Mouse (Mus musculus): Measurements from ENCODE around the gene Armc2.
"Not testable (repeated sequence)": the region's sequence is repeated elsewhere in the genome, so short reads cannot be mapped to it uniquely, and the experiment has no call there.

Armc2 gene

DNA sequence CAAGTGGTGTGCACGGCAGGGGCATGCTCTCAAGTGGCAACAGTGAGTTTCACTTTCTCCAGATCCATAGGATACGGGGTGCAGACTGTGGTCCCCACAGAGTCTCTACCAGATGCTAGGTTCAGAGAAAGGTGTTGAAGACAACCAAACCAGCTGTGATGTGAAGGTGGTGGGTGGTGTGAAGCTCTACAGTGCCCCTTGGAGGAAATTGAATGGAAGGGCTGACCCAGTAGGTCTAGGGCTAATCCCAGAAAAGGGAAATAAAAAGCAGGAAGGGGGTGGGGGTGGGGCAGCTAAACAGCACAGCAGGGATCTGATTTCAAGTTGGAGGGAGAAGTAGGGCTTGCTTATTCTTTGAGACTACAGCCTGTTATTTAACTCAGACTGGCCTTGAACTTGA lies 58.4 kb downstream of the Armc2 start:
- DNase-seq = no peak

DNA sequence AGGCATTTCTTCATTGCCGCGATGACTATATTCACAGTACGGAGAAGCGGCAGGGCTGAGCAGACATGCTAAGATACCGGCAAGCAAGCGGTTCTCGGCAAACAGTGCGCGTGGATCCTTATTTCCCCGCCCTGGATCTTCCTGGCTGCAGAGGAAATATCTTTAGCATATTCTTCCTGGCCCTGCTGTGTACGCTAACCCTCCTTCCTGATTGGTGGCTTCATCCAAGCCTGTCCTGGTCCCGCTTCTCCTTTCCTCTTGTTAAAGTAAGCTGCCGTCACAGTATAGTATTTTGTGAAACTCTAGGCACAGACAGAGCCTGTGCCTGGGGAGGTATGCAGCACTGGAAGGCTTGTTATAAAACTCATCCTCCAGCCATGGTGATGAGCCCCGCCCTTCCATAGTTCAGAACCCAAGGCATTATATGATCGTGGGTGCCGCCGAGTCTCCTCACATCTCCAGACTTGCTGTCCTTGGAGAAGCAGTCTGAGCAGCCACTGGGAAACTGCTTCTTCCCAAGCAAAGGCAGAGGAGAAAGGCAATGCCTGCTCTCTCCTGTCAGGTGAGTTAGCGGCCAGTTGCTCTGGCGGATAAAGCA lies 59.5 kb downstream of the Armc2 start:
- no peak for DNase-seq

GRCm38 (mm10) chr10:41957421-41958225 lies 60.6 kb downstream of the Armc2 start:
- no peak for DNase-seq

DNA sequence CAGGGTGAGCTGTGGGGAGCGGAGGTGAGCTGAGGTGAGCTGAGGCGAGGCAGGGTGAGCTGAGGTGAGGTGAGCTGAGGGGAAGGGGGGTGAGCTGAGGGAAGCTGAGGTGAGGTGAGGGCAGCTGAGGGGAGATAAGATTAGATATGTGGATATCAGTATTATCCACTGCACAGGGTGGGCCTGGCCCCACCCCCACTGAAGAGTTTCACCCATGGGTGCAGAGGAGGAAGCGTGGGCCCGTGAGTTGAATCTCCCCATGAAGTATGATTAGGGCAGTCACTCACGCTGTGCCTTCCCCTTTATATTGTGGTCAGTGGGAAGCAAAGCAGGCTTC lies 64.7 kb downstream of the Armc2 start:
- DNase-seq = no peak

- no peak for DNase-seq
These were observed 65.3 kb downstream of the Armc2 start for GRCm38 (mm10) chr10:41952850-41953527.

- not testable (repeated sequence) for DNase-seq
These were observed 65.9 kb downstream of the Armc2 start for GRCm38 (mm10) chr10:41952354-41952753.

DNA sequence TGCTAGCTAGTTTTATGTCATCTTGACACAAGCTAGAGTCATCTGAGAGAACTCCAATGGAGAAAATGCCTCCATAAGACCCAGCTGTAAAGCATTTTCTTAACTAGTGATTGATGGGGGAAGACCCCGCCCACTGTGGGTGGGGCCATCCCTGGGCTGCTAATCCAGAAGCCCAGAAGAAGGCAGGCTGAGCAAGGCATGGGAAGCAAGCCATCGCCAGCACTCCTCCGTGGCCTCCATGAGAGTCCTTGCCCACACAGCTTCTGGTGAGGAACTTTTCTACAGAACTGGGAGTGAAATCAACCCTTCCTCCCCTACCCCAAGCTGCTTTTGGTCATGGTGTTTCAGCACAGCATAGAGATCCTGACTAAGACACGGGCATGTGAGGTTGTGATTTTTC lies 79.2 kb downstream of the Armc2 start:
- DNase-seq = no peak

- no peak for DNase-seq
These were observed 81.1 kb downstream of the Armc2 start for GRCm38 (mm10) chr10:41937176-41937575.

DNA sequence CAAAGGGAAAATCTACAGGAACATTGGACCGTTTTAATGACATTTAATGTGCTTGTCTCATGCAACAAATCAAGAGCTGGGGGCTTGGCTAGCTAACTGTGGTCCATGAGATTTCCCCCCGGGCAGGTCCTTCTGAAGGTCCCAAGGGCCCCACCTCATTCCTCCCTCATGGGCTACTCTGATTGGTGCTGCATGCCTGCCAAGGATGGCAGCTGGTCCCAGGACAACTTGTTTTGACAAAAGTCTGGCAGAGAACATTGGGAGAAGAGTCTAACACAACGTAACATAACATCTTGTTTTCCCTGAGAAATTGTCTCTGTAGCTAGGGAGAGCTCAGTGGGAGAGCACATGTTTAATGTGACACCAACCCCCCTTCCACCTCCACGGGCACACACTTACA lies 82.1 kb downstream of the Armc2 start:
- DNase-seq = peak; percentile 57

- DNase-seq = peak; percentile 79
These were observed 82.8 kb downstream of the Armc2 start for GRCm38 (mm10) chr10:41935476-41935829.

GRCm38 (mm10) chr10:41934633-41935475 lies 83.4 kb downstream of the Armc2 start:
- peak; percentile 96 for DNase-seq

- peak; percentile 84 for DNase-seq
These were observed 84.7 kb downstream of the Armc2 start for GRCm38 (mm10) chr10:41933536-41933935.

- peak; percentile 61 for DNase-seq
These were observed 85.3 kb downstream of the Armc2 start for GRCm38 (mm10) chr10:41932943-41933342.

GRCm38 (mm10) chr10:41931962-41932361 lies 86.3 kb downstream of the Armc2 start:
- DNase-seq = peak; percentile 91

DNA sequence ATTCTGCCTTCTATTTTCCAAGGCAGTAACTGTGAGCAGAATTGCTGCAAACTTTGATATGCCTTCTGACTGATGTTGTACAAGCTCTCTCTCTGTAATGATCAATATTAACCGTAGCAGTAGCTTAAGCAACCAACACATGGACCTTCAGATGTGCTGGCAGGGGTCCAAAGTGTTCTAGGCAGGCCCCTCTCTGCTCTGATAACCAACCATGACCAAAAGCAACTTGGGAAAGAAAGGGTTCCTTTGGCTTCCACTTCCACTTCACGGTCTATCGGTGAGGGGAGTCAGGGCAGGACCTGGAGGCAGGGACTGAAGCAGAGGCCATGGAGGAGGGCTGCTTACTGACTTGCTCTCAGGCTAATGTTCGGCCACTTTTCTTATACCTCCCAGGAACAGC lies 87.3 kb downstream of the Armc2 start:
- DNase-seq = peak; percentile 47

- DNase-seq = no peak
These were observed 91.5 kb downstream of the Armc2 start for GRCm38 (mm10) chr10:41926726-41927125.

DNA sequence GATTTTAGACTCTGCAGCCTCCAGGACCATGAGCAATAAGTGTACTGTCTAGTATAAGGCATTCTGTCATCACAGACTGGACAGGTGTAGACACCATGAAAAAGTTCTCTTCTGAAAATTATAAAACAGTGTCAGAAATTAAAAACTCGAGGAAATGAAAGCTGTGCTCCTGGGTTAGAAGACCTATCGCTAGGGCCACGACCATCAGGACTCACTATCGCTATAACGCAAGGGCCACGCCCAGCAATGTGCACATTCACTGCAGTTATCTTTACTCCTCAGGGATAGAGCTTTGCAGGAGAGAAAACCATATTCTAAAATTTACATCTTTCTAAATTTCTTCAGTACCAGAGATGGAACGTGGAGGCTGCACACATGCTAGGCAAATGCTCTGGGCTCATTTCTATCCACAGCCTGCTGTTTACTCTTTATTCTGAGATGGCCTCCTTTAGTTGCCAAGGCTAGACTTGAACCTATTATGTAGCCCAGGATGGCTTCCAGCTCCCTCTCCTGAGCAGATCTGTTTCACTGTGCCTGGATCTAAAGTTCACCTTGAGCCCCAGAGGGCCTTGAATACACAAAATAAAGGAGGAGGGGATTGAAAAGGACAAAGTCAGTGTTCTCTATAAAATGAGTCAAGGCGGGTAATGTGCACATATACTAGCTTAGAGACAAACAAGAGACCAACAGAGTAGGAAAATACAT lies 105.8 kb downstream of the Armc2 start:
- DNase-seq = no peak

- DNase-seq = no peak
These were observed 109.3 kb downstream of the Armc2 start for GRCm38 (mm10) chr10:41908899-41909298.

DNA sequence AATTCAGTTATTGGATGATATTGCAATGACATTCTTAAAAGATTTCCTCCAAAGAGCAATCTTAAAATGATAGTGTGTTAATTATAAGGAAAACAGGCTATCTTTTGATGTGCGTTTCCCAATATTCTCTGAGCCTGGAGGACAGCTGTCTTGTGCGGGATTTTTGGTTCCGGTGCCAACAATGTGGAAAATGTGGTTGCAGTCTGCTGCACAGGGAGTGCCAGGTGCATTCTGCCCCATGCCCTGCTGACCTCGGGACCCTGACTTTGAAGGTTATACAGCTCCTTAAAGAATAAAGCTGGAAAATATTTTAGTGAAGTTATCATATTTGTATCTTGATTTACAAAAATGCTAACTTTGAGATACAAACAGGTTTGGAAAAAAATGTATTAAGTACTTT lies 110.3 kb downstream of the Armc2 start:
- no peak for DNase-seq

DNA sequence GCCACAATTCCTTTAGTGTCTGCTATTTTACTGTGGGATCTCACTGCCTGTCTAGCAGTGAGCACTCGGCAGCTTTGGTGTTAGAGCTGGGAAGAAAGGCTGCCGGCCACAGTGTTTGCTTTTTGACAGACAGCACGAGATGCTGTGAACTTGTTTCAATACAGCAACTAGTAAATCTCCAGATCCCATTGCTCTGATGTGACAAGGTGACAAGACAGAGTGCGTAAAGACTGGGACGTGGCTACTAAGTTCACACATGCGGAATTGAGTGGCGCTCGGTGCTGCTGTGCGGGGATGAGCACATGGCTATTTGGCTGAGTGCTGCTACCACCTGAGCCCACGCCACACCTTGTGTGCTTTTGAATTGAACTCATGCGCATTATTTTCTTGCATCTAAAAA lies 110.8 kb downstream of the Armc2 start:
- no peak for DNase-seq

DNA sequence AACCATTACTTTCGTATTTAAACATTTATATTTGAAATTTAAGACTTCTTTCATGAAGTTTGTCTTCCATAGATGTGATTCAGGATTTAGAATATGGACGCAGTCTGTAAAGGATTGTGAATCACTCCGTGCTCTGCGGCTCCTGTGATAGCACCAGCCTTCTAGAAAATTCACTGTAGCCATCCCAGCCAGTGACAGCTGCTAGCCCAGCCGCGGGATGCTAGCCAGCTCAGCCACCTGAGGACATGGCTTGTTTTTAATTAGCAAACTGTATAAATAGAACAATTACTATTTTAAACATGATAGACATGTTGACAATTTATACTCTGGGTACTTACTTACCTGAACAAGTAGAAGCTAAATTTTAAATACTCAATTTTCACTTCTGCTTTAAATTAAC lies 116.4 kb downstream of the Armc2 start:
- peak; percentile 80 for DNase-seq

- no peak for DNase-seq
These were observed 116.8 kb downstream of the Armc2 start for GRCm38 (mm10) chr10:41901456-41901855.

DNA sequence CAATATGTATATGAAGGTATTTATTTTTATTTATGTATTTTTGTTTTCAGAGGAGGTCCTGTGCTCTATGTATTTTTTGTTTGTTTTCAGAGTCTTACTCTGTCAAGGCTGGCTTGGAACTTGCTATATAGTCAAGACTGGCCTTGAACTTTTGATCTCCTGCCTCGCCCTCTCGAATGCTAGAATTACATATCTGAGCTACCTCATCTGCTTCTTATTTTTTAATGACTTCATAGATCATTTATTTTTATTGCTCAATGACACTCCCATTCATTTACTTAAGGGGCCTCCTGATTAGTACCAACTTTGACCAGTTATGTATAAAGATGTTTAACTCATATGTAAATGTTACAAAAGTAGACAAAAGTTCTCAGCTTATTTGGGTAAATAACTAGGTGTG lies 121.4 kb downstream of the Armc2 start:
- DNase-seq = no peak
